Mouse (Mus musculus) forebrain, embryonic 13.5 days (tissue): ENCODE data around the gene Cradd. TPM values are rescaled to one million over a fixed set of nuclear protein-coding genes. Genes with fewer than 3 reads are reported as not detected.

ENCODE experiments used
- ATAC-seq: fragments of 200-750 bp; cut with Nextera tagmentation; 2 replicates; pipeline ENCODE4 v1.8.0; 2017
- H3K27ac ChIP-seq: fragments of 300-500 bp; sonication (generic); 2 replicates; pipeline ENCODE4 v1.5.1; 2015; ENCODE audit warnings: inconsistent platforms, mild to moderate bottlenecking, moderate library complexity
- H3K27me3 ChIP-seq: fragments of 300-500 bp; sonication (generic); 2 replicates; pipeline ENCODE4 v1.6.1; 2015; ENCODE audit warnings: mild to moderate bottlenecking, inconsistent platforms
- H3K36me3 ChIP-seq: fragments of 300-500 bp; sonication (generic); 2 replicates; pipeline ENCODE4 v1.6.1; 2015; ENCODE audit warnings: mild to moderate bottlenecking, inconsistent platforms; ENCODE audit not compliant: poor library complexity, severe bottlenecking
- H3K4me1 ChIP-seq: fragments of 300-500 bp; sonication (generic); 2 replicates; pipeline ENCODE4 v1.6.1; 2015; ENCODE audit warnings: inconsistent platforms
- H3K4me2 ChIP-seq: fragments of 300-500 bp; sonication (generic); 2 replicates; pipeline ENCODE4 v1.6.1; 2015; ENCODE audit warnings: inconsistent platforms, mild to moderate bottlenecking, moderate library complexity
- H3K4me3 ChIP-seq: fragments of 300-500 bp; sonication (generic); 2 replicates; pipeline ENCODE4 v1.5.1; 2015; ENCODE audit warnings: mild to moderate bottlenecking, inconsistent platforms
- H3K9ac ChIP-seq: fragments of 300-500 bp; sonication (generic); 2 replicates; pipeline ENCODE4 v1.6.1; 2015; ENCODE audit warnings: mild to moderate bottlenecking, inconsistent platforms
- H3K9me3 ChIP-seq: fragments of 300-500 bp; sonication (generic); replicated peaks from 2 replicates; pipeline ENCODE4 v1.6.1; 2016; ENCODE audit warnings: inconsistent platforms
- WGBS: fragments of 180-500 bp; shearing (Covaris S2); methylation state at CpG from one replicate; pipeline ENCODE4 v1.1.7; 2015; 5-methylcytosine and 5-hydroxymethylcytosine counted together
- polyA plus RNA-seq: library from polyadenylated mRNA; unstranded; fragments of >200 nt; fragmentation: Nextera tagmentation; extraction: Ambion mirVana; gene quantifications from 2 replicates; pipeline ENCODE4 v1.2.1, GENCODE M21; 2015

Cradd gene
- polyA plus RNA-seq, 1 experiment from 2014 or later: 11.3 TPM

DNA sequence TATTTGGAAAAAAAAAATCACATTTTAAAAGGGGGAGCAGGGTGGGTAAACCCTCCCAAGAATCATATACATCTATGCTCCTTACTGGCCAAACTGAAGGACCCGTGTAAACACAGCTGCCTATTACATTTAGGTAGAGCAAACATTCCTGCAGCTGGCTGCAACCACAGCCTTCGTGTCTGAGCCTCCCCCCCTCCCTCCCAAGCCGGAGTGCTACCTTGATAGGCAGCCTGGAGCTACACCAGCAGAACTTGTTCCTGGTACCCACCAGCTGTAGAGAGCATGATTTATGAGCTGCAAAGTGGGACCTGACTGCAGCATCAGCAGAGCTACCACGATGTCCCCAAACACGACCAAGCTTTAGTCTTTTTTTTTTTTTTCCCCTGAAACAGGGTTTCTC is 9.9 kb downstream of the Cradd start:
- peaks cover 25% of the 10 kb centered on the region for H3K4me1 ChIP-seq
- peaks cover 7% of the 10 kb centered on the region; the same call in 1 of the 2 replicates for H3K27me3 ChIP-seq
- H3K4me3 ChIP-seq: no peak overlapping the region
- no peaks in the 10 kb centered on the region for H3K36me3 ChIP-seq
- WGBS: 68% methylated on average over 5 of the region's 5 CpGs
- no peaks in the 10 kb centered on the region for H3K9me3 ChIP-seq
- no peak overlapping the region for H3K4me2 ChIP-seq
- no peak overlapping the region for H3K9ac ChIP-seq
- no peak overlapping the region for H3K27ac ChIP-seq
- ATAC-seq: no peak

GRCm38 (mm10) chr10:95313524-95313923 is 10.4 kb downstream of the Cradd start:
- no peak for ATAC-seq
- no peaks in the 10 kb centered on the region for H3K36me3 ChIP-seq
- 88% methylated on average over 9 of the region's 9 CpGs for WGBS
- H3K4me2 ChIP-seq: no peak overlapping the region
- peaks cover 7% of the 10 kb centered on the region; the same call in 1 of the 2 replicates for H3K27me3 ChIP-seq
- no peak overlapping the region for H3K9ac ChIP-seq
- no peak overlapping the region for H3K4me3 ChIP-seq
- no peak overlapping the region for H3K27ac ChIP-seq
- H3K9me3 ChIP-seq: no peaks in the 10 kb centered on the region
- peaks cover 25% of the 10 kb centered on the region for H3K4me1 ChIP-seq

GRCm38 (mm10) chr10:95310688-95311441 is 13.1 kb downstream of the Cradd start:
- H3K27ac ChIP-seq: peak overlapping the region; percentile 81
- H3K27me3 ChIP-seq: peaks cover 7% of the 10 kb centered on the region; the same call in 1 of the 2 replicates
- no peaks in the 10 kb centered on the region for H3K36me3 ChIP-seq
- 0 out of 2 replicates have a peak overlapping the region, but pooled peaks have one; percentile 30 for H3K9ac ChIP-seq
- H3K4me1 ChIP-seq: peaks cover 22% of the 10 kb centered on the region
- no peaks in the 10 kb centered on the region for H3K9me3 ChIP-seq
- H3K4me3 ChIP-seq: no peak overlapping the region
- peak; percentile 84 for ATAC-seq
- WGBS: 7% methylated on average over 21 of the region's 21 CpGs
- H3K4me2 ChIP-seq: peak overlapping the region; percentile 41

DNA sequence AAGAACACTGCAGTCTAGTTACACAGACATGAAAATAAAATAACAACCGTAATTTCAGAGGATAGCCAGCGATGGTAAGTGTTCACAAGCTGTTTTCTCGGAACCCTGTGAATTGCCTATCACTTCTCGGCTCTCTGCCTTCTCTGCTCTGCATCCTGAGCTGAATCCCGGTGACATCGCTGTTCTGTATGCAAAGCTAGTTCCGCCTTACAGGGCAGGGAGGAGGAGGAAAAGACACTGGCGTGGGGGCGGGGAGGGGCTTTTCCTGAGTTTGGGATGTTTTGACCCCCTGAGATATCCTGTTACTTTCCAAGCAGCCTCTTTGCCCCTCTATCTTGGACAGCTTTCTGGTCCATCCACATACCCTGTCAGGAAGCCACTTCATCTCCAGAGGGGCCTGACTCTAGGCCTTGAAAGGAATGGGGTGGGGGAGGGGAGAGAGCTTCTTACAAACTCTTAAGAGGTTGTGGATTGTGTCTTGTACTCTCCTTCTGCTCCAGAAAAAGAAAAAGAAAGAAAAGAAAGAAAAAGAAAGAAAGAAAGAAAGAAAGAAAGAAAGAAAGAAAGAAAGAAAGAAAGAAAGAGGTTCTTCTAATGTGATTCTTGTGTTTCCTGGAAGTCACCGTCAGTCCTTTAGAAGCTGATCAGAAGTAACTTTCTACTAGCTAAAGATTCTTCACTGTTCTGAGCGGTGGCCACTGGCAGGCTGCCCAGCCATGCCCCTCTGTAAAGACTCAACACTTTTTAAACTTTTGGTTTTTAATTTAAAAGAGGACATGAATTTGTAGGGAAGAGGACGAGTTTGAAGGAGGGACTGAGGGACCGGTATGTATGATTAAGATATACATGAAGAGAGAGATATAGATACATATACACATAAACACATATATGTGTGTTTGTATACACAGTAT is 14.3 kb downstream of the Cradd start:
- Histone ChIP-seq H3K9ac (no peak overlapping the region), H3K9me3 (no peaks in the 10 kb centered on the region), H3K4me3 (no peak overlapping the region), H3K4me2 (no peak overlapping the region; the same call in 1 of the 2 replicates), H3K27ac (no peak overlapping the region), H3K4me1 (peaks cover 19% of the 10 kb centered on the region), H3K36me3 (no peaks in the 10 kb centered on the region), H3K27me3 (peaks cover 7% of the 10 kb centered on the region; the same call in 1 of the 2 replicates)
- no peak for ATAC-seq
- 44% methylated on average over 13 of the region's 13 CpGs for WGBS

- Histone ChIP-seq H3K36me3 (no peaks in the 10 kb centered on the region), H3K4me3 (no peak overlapping the region), H3K27ac (no peak overlapping the region), H3K9me3 (no peaks in the 10 kb centered on the region), H3K9ac (no peak overlapping the region), H3K27me3 (peaks cover 7% of the 10 kb centered on the region; the same call in 1 of the 2 replicates), H3K4me2 (no peak overlapping the region), H3K4me1 (peaks cover 19% of the 10 kb centered on the region)
- ATAC-seq: no peak
- 83% methylated on average over 12 of the region's 12 CpGs for WGBS
Observed at GRCm38 (mm10) chr10:95308991-95309390, 14.9 kb downstream of the Cradd start.

DNA sequence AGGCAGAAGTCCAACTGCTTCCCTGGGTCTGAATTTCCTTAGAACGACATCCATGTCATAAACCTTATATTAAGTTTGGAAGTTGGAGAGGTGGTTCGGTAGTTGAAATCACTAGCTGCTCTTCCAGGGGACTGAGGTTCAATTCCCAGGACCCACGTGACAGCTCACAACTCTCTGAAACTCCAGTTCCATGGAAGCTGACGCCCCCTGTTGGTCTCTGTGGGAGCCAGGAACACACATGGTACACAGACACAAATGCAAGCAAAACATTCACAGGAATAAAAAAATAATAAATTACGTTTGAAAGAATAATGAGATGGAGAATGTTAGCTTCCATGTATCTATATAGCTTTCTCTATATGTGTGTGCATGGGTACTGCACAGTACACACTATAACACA is 16.0 kb downstream of the Cradd start:
- Histone ChIP-seq H3K27ac (no peak overlapping the region), H3K27me3 (peaks cover 4% of the 10 kb centered on the region; the same call in 1 of the 2 replicates), H3K9ac (no peak overlapping the region), H3K36me3 (no peaks in the 10 kb centered on the region), H3K4me2 (no peak overlapping the region), H3K9me3 (no peaks in the 10 kb centered on the region), H3K4me3 (no peak overlapping the region), H3K4me1 (peaks cover 19% of the 10 kb centered on the region)
- no peak for ATAC-seq
- WGBS: 91% methylated on average over 5 of the region's 5 CpGs

- peaks cover 1% of the 10 kb centered on the region; the same call in 1 of the 2 replicates for H3K27me3 ChIP-seq
- H3K4me3 ChIP-seq: no peak overlapping the region
- no peak overlapping the region for H3K4me2 ChIP-seq
- WGBS: 45% methylated on average over 11 of the region's 11 CpGs
- no peak for ATAC-seq
- H3K4me1 ChIP-seq: peaks cover 23% of the 10 kb centered on the region
- no peak overlapping the region for H3K27ac ChIP-seq
- no peak overlapping the region for H3K9ac ChIP-seq
- H3K36me3 ChIP-seq: no peaks in the 10 kb centered on the region
- H3K9me3 ChIP-seq: no peaks in the 10 kb centered on the region
Observed at GRCm38 (mm10) chr10:95306824-95307552, 16.9 kb downstream of the Cradd start.

GRCm38 (mm10) chr10:95304240-95304639 is 19.7 kb downstream of the Cradd start:
- H3K4me1 ChIP-seq: peaks cover 4% of the 10 kb centered on the region; the same call in 1 of the 2 replicates
- no peaks in the 10 kb centered on the region for H3K9me3 ChIP-seq
- no peak for ATAC-seq
- no peak overlapping the region for H3K27ac ChIP-seq
- H3K9ac ChIP-seq: no peak overlapping the region
- H3K4me2 ChIP-seq: no peak overlapping the region
- H3K27me3 ChIP-seq: no peaks in the 10 kb centered on the region
- no peak overlapping the region for H3K4me3 ChIP-seq
- 60% methylated on average over 4 of the region's 4 CpGs for WGBS
- no peaks in the 10 kb centered on the region for H3K36me3 ChIP-seq

DNA sequence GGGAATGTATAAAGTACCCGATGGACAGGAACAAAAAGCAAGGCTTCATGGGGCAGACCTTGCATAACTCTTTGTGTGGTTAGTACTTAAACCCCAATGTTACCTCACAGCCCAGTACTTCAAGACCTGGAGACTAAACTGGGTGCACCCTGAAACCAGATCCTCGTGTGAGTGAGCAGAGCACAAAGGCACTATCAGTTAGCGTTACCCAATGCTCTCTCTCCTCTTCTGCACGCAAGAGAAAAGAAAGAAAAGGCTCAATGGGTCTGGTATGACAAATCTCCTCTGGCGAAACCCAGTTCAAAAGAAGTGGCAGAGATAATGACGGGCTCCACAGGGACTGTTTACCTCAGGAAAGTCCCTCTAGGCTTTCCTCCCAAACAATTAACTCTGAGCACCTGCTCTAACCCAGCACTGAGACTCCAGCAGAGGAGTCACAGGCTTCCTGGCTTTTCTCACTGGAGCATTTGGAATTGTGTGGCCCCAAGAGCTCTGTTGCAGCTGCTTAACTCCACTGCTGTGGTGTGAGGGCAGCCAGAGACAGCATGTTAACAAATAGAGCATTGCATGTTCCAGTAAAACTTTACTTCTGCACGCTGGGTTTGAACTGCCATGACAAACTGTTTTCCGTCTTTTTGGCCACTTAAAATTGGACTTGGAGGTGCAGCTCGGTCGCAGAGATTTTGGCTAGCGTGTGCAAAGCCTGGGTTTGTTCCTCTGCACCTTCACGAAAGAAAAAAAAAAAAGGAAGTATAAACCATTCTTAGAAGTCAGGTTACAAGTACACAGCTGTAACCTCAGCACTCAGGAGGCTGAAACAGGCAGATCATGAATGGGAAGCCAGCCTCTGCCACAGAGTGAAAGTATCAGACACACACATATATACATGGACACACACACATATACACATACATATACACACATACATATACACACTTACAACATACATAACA is 21.4 kb downstream of the Cradd start:
- Histone ChIP-seq H3K4me3 (no peak overlapping the region), H3K27me3 (no peaks in the 10 kb centered on the region), H3K36me3 (no peaks in the 10 kb centered on the region), H3K9ac (no peak overlapping the region), H3K9me3 (no peaks in the 10 kb centered on the region), H3K4me1 (peaks cover 11% of the 10 kb centered on the region; the same call in 1 of the 2 replicates), H3K4me2 (no peak overlapping the region), H3K27ac (no peak overlapping the region)
- ATAC-seq: no peak
- WGBS: 44% methylated on average over 12 of the region's 12 CpGs

GRCm38 (mm10) chr10:95300178-95300793 is 23.6 kb downstream of the Cradd start:
- Histone ChIP-seq H3K9ac (no peak overlapping the region), H3K36me3 (no peaks in the 10 kb centered on the region), H3K4me3 (no peak overlapping the region), H3K27ac (no peak overlapping the region), H3K27me3 (no peaks in the 10 kb centered on the region), H3K4me2 (no peak overlapping the region), H3K9me3 (no peaks in the 10 kb centered on the region), H3K4me1 (peaks cover 16% of the 10 kb centered on the region)
- WGBS: 89% methylated on average over 8 of the region's 8 CpGs
- ATAC-seq: no peak

DNA sequence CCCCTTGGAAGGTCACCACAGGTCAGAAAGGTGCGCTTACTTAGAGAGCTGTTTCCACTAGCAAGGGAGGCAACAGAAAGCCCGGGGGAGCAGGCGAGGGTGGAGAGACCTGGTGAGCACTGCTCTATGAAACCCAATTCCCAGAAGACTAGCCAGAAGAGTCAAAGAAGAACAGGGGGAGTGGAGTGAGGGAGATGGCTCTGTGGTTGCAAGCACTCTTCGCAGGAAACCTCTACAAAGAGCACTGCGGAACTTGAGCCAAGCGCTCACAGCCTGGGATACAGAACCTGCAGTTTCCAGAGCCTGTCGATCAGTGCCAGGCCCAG is 24.2 kb downstream of the Cradd start:
- Histone ChIP-seq H3K9ac (no peak overlapping the region), H3K27ac (no peak overlapping the region), H3K36me3 (no peaks in the 10 kb centered on the region), H3K4me1 (peaks cover 16% of the 10 kb centered on the region), H3K9me3 (no peaks in the 10 kb centered on the region), H3K4me2 (no peak overlapping the region), H3K4me3 (no peak overlapping the region), H3K27me3 (no peaks in the 10 kb centered on the region)
- no peak for ATAC-seq
- WGBS: 82% methylated on average over 7 of the region's 7 CpGs
